Mouse (Mus musculus) heart, postnatal 10 days (tissue): ENCODE data around the gene Mars2. TPM values are rescaled to one million over a fixed set of nuclear protein-coding genes. Genes with fewer than 3 reads are reported as not detected.

ENCODE experiments used
- total RNA-seq, 2 experiments: library from RNA; stranded (reverse); gene quantifications; 2 replicates each; pipeline ENCODE4 v1.2.3; 2021

Gene Mars2
- total RNA-seq, 2 experiments from 2014 or later = 4.2 to 5.5 TPM

Other genes starting within 250 kb of the Mars2 start
- gene Sf3b1, start 209.7 kb upstream of the Mars2 start, total RNA-seq = 100 to 1,000 TPM; 115 to 139 TPM
- 10 to 100 TPM; 34.8 to 38.7 TPM for gene Coq10b, start 184.4 kb upstream of the Mars2 start, total RNA-seq
- gene Hspe1, start 149.0 kb upstream of the Mars2 start, total RNA-seq = 100 to 1,000 TPM; 123 to 130 TPM
- 100 to 1,000 TPM; 352 to 382 TPM for gene Hspd1, start 148.9 kb upstream of the Mars2 start, total RNA-seq
- gene Mob4, start 105.9 kb upstream of the Mars2 start, total RNA-seq = 10 to 100 TPM; 43.2 to 46.2 TPM
- gene Rftn2, start 10.4 kb upstream of the Mars2 start, total RNA-seq = 10 to 100 TPM; 12.4 to 14.1 TPM
- not detected for gene Boll, start 126.3 kb downstream of the Mars2 start, total RNA-seq
- 1 to 10 TPM; 5.0 to 6.2 TPM for gene Plcl1, start 168.7 kb downstream of the Mars2 start, total RNA-seq